Mouse (Mus musculus) embryo, embryonic 11 days (tissue): ENCODE measurements around the gene Baiap2.

Source experiments
- DNase-seq: peaks from one replicate; pipeline ENCODE4 v3.0.0-alpha.2; 2015

The Baiap2 gene

DNA sequence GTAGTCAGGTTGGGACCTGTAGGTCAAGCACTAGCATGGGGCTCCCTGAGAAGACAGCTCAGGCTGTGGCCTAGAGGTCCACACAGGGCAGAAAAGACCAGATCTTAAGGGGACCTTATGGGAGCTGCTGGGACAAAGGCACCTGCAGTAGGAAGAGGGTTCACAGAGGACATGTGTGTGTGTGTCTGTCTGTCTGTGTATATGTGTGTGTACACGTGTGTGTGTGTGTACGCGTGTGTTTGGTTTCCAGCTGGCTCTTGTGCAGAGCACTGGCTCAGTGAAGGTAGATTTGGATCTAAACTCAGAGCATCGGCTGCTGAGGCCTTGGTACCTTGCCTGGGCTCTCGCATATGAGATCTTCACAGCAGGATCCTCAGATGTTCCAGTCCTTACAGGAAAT is 21.9 kb upstream of the Baiap2 start:
- no peak for DNase-seq

GRCm38 (mm10) chr11:119925176-119925575 is 17.4 kb upstream of the Baiap2 start:
- no peak for DNase-seq

- no peak for DNase-seq
These were observed 15.8 kb upstream of the Baiap2 start for GRCm38 (mm10) chr11:119926762-119927161.

GRCm38 (mm10) chr11:119928023-119928681 is 14.4 kb upstream of the Baiap2 start:
- DNase-seq: no peak

DNA sequence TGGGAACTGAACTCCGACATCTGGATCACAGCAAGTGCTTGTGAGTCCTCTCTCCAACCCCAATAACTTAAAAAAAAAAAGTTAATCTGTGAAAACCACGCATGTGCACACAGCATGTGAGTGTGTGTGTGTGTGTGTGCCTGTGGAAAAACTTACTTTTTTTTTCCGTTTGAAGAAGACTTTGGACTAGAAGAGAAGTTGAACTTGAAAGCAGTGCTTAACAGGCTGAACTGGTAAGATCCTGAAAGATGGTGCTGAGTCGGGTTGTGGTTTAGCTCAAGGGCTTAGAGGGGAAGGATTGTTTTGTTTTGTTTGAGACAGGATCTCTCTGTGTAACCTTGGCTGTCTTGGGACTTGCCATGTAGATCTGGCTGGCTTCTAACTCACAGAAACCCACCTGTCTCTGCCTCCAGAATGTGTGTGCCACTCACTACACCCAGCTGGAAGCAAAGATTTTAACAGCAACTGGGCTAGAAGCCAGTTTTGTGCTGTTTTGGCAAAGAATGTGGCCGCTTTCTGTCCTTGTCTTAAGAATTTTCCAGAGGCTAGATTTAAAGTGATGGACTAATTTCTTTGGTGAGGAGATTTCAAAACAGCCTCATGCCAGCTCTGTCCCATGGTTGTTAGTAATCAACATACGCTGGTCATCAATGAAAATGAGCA is 12.8 kb upstream of the Baiap2 start:
- no peak for DNase-seq

DNA sequence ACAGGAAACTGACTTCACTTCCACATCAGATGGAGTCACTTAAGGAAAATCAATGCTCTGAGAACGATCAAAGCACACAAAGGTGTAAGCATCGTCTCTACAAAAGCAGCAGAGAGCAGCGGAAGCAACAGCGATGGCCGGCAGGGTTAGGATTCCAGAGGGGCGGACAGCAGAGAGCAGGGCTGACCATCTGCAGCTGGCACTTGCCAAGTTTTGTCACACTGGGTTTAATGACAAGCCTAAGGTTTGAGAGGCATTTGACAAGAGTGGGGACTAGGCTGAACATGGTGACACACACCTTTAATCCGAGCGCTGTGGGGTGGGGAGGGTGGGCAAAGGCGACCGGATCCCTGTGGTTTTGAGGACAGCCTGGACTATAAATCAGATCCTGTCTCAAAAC is 10.8 kb upstream of the Baiap2 start:
- DNase-seq: no peak

GRCm38 (mm10) chr11:119933142-119933541 is 9.4 kb upstream of the Baiap2 start:
- DNase-seq: no peak

DNA sequence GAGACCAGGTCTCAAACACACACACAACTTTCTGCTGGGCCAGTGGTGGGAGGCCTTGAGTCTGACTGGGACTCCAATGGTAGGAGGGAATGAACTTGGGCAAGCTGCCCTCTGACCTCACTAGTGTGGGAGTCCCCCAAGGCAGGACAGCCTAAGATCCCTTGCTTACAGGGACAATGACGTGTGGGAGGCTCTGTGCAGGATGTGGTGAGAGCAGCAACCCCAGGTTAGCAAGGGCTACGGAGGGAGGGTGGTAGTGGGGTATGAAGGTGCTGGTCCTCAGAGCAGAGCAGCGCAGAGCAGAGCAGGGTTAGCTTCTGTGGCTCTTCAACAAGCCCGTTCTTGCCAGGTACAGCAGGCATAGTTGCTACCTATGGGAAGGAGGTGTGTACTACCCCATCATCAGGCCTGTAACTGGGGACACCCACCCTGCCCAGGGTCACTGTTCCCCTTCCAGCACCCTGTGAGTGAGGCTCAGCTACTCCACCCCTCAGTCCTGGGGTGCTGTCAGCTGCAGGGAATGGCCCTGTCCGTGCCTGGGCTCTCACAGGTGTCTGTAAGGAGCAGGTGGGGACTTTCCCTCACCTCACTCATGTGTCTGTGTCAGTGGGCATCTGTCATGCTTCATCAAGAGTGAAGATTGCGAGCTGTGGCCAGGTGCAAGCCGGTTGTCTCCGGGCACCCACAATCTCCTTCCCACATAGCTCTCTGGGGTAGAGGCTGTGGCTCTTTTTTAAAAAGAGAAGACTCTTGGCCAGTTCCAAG is 8.6 kb upstream of the Baiap2 start:
- DNase-seq: no peak

- DNase-seq: no peak
These were observed 7.8 kb upstream of the Baiap2 start for GRCm38 (mm10) chr11:119934773-119935172.

DNA sequence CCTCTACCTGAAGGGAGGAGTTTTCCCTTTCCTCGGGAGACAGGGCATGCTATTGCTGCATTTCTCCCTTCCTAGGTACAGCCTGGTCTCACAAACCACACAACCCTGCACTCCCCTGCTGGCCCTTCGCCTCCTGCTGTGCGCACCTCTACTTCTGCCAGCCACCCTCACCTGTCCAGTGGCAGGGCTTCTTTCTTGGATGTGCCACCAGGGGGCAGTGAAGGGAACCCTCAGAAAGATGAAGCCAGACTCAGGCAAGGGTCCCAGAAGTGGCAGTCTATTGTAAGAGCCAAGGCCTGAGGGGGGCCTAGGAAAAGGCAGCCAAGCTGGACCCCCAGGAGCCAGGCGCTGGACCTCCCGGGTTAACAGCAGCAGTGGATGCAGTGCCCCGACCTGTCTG is 7.1 kb upstream of the Baiap2 start:
- DNase-seq: peak; percentile 79

DNA sequence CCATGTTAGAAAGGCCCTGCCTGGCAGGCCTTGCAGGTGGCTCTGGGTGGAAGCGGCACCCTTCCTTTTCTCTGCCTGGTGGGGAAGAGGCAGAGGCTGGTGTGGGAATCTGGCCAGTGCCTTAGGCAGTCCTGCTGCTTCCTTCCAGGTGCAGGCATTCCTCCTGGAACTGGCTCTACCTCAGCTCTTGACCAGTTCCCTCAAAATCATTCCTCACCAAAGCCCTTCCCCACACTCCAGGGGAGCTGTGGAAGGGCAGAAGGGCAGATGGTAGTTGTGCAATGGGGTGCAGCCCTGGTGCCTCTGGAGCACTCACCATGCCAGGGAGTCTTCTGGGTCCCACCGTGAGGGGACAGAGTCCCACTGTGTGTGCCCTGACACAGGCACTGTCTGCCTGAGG is 6.1 kb upstream of the Baiap2 start:
- DNase-seq: no peak

- no peak for DNase-seq
These were observed 5.3 kb upstream of the Baiap2 start for GRCm38 (mm10) chr11:119937216-119937615.

GRCm38 (mm10) chr11:119937772-119938502 is 4.6 kb upstream of the Baiap2 start:
- DNase-seq: no peak

GRCm38 (mm10) chr11:119939073-119939710 is 3.4 kb upstream of the Baiap2 start:
- no peak for DNase-seq

- DNase-seq: no peak
These were observed 2.9 kb upstream of the Baiap2 start for GRCm38 (mm10) chr11:119939711-119940106.

DNA sequence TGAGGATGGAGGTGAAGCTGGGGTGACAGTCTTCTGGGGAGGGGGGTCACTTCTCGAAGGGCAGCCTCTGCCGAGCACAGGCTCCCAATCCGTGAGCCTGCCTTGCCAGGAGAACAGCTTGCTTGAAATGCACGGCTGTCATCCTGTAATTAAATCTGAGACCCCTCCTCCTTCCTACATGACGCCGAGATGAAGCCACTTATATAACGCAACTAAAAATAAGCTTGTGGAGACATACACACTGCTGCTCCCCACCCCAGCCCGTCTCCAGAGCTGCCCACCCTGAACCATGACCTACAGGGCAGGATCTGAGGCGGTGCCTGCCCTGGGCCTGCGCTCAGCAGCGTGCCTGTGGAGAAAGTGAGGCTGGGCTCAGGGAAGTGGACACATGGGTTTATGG is 2.4 kb upstream of the Baiap2 start:
- no peak for DNase-seq

- DNase-seq: no peak
These were observed 769 bp upstream of the Baiap2 start for GRCm38 (mm10) chr11:119941794-119942193.

GRCm38 (mm10) chr11:119942201-119942726 is 299 bp upstream of the Baiap2 start:
- DNase-seq: no peak

GRCm38 (mm10) chr11:119943428-119943988 is 945 bp downstream of the Baiap2 start:
- DNase-seq: no peak

DNA sequence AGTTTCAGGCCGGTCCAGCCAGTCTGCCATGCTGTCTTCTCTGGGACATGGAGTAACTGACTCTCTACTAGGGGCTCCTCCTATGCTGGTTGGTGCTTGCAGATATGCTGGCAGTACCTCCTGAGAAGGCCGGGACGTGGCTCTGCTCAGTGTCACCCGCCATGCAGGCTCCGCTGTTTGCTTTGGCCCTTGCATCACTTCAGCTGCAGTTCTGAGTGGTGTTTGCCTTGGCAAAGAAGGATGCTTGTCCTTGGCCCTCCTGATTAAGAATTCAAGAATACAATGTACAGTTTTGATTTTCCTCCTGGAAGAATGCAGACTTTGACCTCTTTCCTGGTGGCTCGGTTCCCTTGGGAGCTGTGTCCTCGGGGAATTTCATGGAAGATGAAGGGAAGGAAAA is 2.8 kb downstream of the Baiap2 start:
- DNase-seq: no peak

- no peak for DNase-seq
These were observed 4.9 kb downstream of the Baiap2 start for GRCm38 (mm10) chr11:119947426-119947825.

- DNase-seq: no peak
These were observed 5.3 kb downstream of the Baiap2 start for GRCm38 (mm10) chr11:119947897-119948296.
